Mouse (Mus musculus): ENCODE data around the gene Shc2. TPM values are rescaled to one million over a fixed set of nuclear protein-coding genes. Genes with fewer than 3 reads are reported as not detected.

Gene Shc2
- polyA plus RNA-seq (2012; ENCODE audit: insufficient read depth, insufficient read length, missing spikeins) = 0.92 and 1.7 TPM in 2 replicates

DNA sequence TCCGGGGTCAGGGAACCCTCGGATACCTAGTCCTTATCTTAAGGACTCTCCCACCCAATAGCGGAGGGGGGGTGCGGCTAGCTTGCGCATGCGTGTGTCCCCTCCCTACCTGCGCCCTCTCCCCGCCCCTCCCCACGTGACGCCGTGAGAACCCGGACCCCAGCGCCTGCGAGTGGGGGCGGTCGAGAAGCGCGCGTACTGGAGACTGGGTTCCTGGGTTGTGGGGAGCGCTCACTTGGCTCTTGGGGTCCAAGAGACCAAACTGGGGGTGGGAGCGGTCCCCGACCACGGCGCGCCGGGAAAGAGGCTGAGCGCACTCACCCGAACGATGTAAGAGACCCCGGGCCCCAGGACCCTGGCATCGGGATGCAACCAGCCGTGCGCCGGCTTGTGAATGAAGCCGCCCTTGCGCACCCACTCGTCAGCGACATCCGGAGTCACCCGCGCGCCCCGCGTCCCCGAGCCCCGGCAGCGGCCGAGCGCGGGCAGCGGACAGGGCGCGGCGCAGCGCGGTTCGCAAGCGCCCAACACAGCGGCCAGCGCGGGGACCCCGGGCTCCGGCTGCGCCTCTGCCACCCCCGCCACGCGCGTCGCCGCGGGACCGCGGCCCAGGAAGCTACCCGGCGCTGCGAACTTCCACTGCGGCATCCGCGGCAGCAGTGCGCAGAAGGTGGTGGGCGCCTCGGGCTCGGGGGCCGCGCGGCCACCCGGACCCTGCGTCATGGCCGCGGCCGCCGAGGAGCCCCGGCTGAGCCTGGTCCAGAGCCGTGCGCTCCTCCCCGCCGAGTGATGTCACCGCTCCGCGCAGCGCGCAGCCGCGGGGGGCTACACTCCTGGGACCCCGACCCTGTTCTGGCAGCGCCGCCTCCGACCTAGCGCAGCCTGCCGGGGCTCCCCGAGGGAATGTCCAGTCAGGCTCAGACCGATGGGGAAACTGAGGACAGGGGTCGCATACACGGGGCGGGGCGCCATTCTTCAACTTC is at the start of gene Shc2:
Shc2 (minus strand) TSS at position 791 of the 983 bp plus-strand sequence.
- no peaks in the 10 kb centered on the region for H3K4me1 ChIP-seq (ENCODE audit: control insufficient read depth, insufficient read depth, insufficient read length, low read length)
- H3K27ac ChIP-seq (replicated peaks; ENCODE audit: low read depth, low read length) = no peak within 1 kb of the TSS
- peak within 1 kb of the TSS; percentile 60 for H3K4me3 ChIP-seq (ENCODE audit: insufficient read depth, low read depth, low read length)

DNA sequence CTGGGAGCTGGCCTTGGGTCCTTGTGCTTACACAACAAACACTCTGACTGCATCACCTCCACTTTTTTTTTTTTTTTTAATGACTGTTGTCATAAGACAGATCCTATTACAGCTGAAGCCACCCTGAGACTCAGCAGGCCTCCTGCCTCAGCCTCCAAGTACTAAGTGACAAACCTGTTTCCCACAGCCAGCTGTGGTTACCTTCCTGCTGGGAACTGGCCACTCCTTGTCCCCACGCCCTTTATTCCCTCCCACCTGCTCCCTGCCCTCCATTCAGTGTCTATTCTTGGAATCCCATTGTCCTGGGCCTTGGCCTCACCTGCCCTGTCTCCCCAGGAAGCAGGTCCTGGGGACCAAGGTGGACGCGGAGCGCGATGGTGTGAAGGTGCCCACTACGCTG is 49.8 kb upstream of the Shc2 start:
- no peak overlapping the region for H3K4me3 ChIP-seq (ENCODE audit: insufficient read depth, low read depth, low read length)
- H3K27ac ChIP-seq (replicated peaks; ENCODE audit: low read depth, low read length) = no peak overlapping the region
- H3K4me1 ChIP-seq (ENCODE audit: control insufficient read depth, insufficient read depth, insufficient read length, low read length) = peaks cover 8% of the 10 kb centered on the region; the same call in 1 of the 2 replicates

DNA sequence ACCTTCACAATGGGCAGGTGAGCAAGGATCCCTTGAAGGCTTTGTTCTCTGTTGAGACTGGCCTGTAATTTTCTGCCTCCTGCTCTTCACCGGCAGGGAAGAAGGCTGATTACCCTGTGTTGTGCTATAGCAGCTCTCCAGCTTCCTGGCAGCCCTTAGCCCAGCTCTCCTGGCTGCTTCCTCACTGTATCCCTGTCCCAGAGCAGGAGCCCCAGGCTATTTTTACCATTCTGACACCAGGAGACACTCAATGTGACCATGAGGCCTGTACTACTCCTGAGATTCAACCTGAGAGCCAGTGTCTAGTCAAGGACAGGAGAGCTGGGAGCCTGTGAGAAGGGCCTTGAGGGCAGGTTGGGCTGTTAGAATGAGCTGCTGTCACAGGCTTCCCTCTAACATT is 49.0 kb upstream of the Shc2 start:
- no peak overlapping the region for H3K27ac ChIP-seq (replicated peaks; ENCODE audit: low read depth, low read length)
- H3K4me1 ChIP-seq (ENCODE audit: control insufficient read depth, insufficient read depth, insufficient read length, low read length) = peaks cover 8% of the 10 kb centered on the region; the same call in 1 of the 2 replicates
- H3K4me3 ChIP-seq (ENCODE audit: insufficient read depth, low read depth, low read length) = no peak overlapping the region

DNA sequence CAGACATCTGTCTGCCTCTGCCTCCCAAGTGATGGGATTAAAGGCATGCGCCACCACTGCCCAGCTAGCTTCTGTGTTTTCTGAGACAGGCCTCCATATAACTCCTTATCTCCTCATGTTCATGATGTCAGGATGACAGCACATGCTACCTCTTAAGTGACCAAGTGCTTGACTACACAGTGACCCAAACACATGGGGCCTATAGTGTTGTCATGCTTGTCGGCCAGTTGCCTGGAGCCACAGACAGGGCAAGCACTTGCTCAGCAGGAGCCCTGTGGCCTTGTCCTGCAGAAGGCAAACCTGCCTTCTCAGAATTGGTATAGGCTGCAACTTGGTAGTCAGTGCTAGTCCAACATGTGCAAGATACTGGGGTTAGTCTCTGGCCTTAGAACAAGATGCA is 48.5 kb upstream of the Shc2 start:
- no peak overlapping the region for H3K4me3 ChIP-seq (ENCODE audit: insufficient read depth, low read depth, low read length)
- peaks cover 8% of the 10 kb centered on the region; the same call in 1 of the 2 replicates for H3K4me1 ChIP-seq (ENCODE audit: control insufficient read depth, insufficient read depth, insufficient read length, low read length)
- no peak overlapping the region for H3K27ac ChIP-seq (replicated peaks; ENCODE audit: low read depth, low read length)

DNA sequence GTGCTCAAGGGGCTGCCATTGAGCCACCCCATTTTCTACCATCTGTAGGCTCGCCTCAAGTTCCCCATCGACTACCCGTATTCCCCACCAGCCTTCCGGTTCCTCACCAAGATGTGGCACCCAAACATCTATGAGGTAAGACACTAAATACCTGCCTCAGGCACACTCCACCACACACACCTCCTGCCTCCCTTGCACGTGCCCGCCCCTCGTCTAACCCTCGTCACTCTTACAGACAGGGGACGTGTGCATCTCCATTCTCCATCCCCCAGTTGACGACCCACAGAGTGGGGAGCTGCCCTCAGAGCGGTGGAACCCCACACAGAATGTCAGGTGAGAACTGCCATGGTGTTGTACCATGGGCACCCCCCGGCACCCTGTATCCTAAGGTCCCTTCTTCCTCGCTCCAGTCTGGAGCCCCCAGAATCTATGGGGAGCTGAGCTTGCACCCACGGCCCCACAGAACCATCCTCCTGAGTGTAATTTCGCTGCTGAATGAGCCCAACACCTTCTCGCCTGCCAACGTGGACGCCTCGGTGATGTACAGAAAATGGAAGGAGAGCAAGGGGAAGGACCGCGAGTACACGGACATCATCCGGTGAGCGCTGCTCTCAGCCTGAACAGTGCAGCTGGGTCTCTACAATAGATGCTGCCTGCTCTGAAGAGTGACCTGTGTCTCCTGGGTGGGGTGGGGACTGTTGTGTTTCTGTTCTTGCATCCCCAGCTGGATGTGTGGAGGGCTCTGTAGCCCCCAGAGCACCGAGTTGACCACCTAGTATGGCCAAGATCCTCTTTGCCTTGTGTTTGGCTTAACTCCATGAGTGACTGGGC is 47.3 kb upstream of the Shc2 start:
- peaks cover 11% of the 10 kb centered on the region; the same call in 1 of the 2 replicates for H3K4me1 ChIP-seq (ENCODE audit: control insufficient read depth, insufficient read depth, insufficient read length, low read length)
- H3K4me3 ChIP-seq (ENCODE audit: insufficient read depth, low read depth, low read length) = no peak overlapping the region
- H3K27ac ChIP-seq (replicated peaks; ENCODE audit: low read depth, low read length) = peak overlapping the region; percentile 97

DNA sequence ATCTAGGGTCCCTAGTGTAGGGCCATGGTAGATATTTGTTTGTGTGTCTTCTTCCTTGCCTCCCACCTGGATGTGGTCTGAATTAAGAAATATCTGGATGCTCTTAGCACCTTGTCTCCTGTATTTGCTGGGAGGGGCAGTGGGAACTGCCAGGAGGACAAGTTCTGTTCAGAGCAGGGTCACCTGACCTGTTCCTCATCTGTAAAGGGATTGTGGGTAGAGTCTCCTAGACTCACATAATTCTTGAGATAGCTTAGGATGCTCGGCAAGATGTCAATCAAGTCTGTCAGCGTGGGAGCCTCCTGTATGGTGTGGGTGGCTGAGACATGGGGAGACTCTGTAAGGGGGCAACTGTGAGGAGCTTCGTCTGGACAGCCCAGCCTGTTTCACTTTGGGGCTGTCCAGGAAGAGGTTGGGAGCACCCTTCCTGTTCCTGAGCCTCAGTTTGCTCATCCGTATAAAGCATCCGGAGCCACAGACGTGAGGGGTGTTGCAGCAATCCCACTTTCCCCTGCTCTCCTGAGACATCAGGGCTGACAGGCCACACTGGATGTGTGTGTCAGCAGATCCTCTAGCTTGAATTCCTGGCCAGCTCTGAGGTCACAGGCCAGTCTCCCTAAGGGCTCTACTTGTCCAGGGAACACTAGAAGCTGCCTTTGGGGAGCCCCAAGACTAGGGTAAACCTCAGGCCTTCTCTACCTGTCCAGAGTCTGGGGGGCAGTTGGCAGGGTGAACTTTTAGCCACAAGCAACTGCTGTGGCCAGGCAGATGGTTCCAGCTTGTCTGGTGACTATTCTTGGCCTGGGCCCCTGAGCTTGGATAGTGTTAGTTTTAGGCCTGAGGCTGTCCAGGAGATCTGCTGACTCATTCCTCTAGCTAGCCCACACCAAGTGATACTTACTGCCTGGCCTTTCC is 46.3 kb upstream of the Shc2 start:
- Histone ChIP-seq H3K4me1 (ENCODE audit: control insufficient read depth, insufficient read depth, insufficient read length, low read length) (peaks cover 11% of the 10 kb centered on the region; the same call in 1 of the 2 replicates), H3K27ac (replicated peaks; ENCODE audit: low read depth, low read length) (peak overlapping the region; percentile 97), H3K4me3 (ENCODE audit: insufficient read depth, low read depth, low read length) (peak overlapping the region; percentile 94)

DNA sequence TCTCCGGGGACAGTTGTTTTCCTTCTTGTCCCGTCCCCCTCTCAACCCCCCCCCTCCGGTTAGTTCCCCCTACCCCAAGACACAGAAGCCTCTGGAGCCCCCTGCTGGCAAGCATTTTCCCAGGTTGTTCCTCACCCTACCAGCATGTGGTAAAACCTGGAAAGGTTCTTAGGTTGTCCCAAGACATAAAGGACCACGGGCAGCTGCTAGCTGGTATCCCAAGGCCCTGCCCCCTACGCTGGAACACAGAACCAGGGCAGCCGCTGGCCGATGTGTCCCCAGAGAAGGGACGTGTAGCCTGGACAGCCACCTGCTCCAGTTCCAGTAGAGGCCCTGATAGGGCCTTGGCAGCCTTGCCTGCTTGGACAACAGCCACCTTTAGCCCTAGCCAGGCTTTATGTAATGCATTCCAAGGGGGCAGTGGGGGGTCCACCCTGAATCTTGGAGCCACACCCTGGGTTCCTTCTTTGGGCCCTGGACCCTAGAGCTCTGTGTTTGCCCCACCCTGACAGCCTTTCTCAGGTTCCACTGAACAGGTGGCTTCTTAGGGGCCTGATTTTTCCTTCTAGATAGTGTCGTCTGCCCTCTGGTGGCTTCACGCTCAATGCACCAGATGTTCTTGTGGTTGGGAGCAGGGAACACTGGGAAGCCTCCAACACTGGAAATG is 45.3 kb upstream of the Shc2 start:
- H3K27ac ChIP-seq (replicated peaks; ENCODE audit: low read depth, low read length) = peak overlapping the region; percentile 97
- peaks cover 11% of the 10 kb centered on the region; the same call in 1 of the 2 replicates for H3K4me1 ChIP-seq (ENCODE audit: control insufficient read depth, insufficient read depth, insufficient read length, low read length)
- peak overlapping the region; percentile 94 for H3K4me3 ChIP-seq (ENCODE audit: insufficient read depth, low read depth, low read length)

DNA sequence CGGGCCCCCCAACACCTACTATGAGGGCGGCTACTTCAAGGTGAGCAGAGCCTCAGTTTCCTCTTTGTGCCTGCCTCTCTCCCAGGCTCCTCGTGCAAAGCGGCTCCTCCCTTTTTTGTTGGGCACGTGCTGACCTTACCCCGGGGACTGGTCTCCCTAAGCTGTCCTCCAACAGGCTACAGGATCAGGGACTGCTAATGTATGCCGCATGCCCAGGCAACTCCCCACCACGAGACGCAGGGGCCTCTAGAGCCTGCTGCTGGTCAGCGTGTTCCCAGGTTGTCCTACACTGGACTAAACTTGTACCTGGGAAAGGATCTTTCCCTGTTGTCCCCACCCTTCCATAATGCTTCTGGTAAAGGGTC is 44.8 kb upstream of the Shc2 start:
- H3K4me3 ChIP-seq (ENCODE audit: insufficient read depth, low read depth, low read length) = peak overlapping the region; percentile 94
- H3K4me1 ChIP-seq (ENCODE audit: control insufficient read depth, insufficient read depth, insufficient read length, low read length) = peaks cover 11% of the 10 kb centered on the region; the same call in 1 of the 2 replicates
- peak overlapping the region; percentile 97 for H3K27ac ChIP-seq (replicated peaks; ENCODE audit: low read depth, low read length)

DNA sequence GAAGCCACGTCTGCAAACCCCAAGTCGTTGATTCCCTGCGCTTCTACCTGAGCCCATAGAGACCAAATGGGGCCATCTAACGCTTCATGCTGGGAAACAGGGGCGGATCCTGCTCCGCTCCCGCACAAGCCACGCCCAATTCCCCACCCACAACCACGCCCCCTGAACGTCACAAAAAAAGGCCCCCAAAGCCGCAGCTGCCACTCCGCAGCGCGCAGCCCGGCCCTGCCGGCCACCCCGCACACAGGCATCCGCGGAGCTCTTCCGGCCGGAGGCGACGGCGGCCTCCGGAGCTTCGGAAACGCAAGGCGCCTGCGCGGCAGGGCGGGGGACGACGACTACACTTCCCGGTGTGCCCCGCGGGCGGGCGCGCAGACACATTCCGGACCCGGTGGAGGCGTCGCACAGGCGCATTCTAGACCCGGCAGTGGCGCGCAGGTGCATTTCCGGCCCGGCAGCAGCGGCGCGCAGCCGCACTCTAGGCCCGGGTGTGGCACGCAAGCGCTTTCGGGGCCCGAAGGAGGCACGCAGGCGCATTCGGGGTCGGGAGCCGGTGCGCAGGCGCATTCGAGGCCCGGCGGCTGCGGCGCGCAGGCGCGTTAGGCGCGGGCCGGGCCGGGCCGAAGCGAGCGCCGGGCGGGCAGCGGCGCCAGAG is 44.0 kb upstream of the Shc2 start, which contains the start of gene Cdc34:
Cdc34 (plus strand) TSS at position 605 of the 655 bp plus-strand sequence.
- peak within 1 kb of the TSS; percentile 94 for H3K4me3 ChIP-seq (ENCODE audit: insufficient read depth, low read depth, low read length)
- peaks cover 11% of the 10 kb centered on the region; the same call in 1 of the 2 replicates for H3K4me1 ChIP-seq (ENCODE audit: control insufficient read depth, insufficient read depth, insufficient read length, low read length)
- H3K27ac ChIP-seq (replicated peaks; ENCODE audit: low read depth, low read length) = peak within 1 kb of the TSS; percentile 97

DNA sequence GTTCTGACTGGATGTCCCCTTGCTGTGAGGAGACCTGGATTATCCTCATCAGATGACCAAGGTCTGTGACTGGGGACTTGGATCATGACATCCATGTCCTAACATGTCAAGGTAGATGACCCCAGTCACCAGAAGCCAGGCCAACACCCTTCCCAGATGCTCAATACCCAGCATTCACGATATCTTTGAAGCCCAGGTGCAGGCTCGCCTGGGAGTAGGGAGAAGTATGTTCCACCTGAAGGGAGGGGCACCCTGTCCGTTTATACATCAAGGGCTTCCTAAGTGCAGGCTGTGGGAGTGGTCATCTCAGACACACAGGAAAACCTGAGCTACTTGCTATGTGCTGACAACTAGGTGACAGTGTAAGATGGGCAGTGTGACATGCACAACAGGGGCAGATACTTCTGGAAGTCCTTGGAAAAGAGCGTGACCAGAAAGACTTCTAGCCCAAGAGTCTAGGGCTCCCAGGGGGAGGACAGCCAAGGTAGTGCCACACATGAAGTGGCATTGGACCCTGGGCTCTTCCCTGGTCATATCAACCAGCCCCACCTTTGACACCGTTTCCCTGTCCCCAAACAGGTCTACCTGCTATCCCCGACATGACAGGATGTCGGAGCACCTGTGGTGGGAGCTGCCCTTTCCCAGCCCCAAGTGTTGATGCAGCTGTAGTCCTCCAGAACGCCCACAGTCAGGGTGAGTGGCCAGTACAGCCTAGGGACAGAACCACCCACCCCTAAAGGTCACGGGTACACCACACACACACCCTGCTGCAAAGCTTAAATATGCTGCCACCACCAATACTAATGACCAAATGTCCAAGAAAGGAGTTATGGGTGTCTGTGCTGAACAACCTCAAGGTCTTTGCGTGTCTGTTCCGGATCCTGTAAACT is 43.1 kb upstream of the Shc2 start:
- Histone ChIP-seq H3K27ac (replicated peaks; ENCODE audit: low read depth, low read length) (peak overlapping the region; percentile 73), H3K4me3 (ENCODE audit: insufficient read depth, low read depth, low read length) (peak overlapping the region; percentile 60)

DNA sequence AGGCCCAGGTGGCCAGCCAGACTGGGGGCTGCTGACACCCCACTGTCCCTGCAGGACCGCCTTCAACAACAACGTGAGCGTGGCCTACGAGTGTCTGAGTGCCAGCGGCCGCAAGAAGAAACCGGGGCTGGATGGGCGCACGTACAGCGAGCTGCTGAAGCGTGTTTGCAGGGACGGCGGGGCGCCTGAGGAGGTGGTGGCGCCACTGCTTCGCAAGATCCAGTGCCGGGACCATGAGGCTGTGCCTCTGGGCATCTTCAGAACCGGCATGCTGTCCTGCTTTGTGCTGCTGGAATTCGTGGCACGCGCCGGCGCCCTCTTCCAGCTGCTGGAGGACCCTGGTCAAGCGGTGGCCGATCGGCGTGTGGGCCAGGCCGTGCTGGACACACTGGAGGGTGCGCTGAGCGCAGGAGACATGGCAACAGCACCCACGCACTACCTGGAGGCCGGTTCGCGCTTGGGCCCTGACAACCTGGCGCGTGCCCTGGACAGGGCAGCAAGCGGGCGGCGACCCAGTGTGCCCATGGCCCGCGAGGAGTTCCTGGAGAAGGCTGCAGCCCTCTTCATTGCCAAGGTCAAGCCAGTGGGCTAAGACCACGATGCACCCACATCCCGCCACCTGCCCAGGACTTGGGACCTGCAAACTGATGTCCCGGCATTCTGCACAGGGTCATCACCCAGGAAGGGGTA is 37.8 kb upstream of the Shc2 start:
- Histone ChIP-seq H3K4me3 (ENCODE audit: insufficient read depth, low read depth, low read length) (no peak overlapping the region), H3K27ac (replicated peaks; ENCODE audit: low read depth, low read length) (no peak overlapping the region), H3K4me1 (ENCODE audit: control insufficient read depth, insufficient read depth, insufficient read length, low read length) (peaks cover 1% of the 10 kb centered on the region; the same call in 1 of the 2 replicates)

More for the DNA sequence above, 43.1 kb upstream of the Shc2 start:
- peaks cover 11% of the 10 kb centered on the region; the same call in 1 of the 2 replicates for H3K4me1 ChIP-seq (ENCODE audit: control insufficient read depth, insufficient read depth, insufficient read length, low read length)

DNA sequence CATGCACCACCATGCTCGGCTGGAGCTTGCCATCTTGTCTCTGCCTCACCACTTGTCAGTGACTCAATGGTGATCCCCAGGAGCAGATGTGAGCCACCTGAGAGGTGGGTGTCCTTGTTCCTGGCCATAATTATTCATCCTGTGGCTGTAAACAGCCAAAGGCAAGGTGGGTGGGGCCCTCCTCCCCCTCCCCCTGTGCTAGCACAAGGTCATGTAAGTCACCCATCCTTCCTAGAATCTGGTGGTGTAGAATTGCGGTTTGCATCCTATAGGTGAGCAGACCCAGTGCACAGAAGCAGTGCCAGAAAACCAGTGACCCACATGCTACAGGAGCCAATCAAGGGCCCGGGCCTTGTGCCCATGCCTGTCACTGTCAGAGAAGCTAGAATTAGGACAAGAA is 35.3 kb upstream of the Shc2 start:
- H3K4me1 ChIP-seq (ENCODE audit: control insufficient read depth, insufficient read depth, insufficient read length, low read length) = peaks cover 8% of the 10 kb centered on the region
- no peak overlapping the region for H3K27ac ChIP-seq (replicated peaks; ENCODE audit: low read depth, low read length)
- H3K4me3 ChIP-seq (ENCODE audit: insufficient read depth, low read depth, low read length) = no peak overlapping the region
